Mouse (Mus musculus) heart, embryonic 11.5 days (tissue): ENCODE measurements around the gene Lrmda. TPM values are rescaled to one million over a fixed set of nuclear protein-coding genes. Genes with fewer than 3 reads are reported as not detected.

Source experiments
- ATAC-seq: fragments of 200-750 bp; cut with Nextera tagmentation; replicated peaks from 2 replicates; pipeline ENCODE4 v1.8.0; 2017; ENCODE audit warnings: moderate library complexity; ENCODE audit not compliant: insufficient number of reproducible peaks, low FRiP score, low TSS enrichment
- H3K27ac ChIP-seq: fragments of 300-500 bp; sonication (generic); 2 replicates; pipeline ENCODE4 v1.5.1; 2014; ENCODE audit warnings: mild to moderate bottlenecking, low read depth, low read length
- H3K27me3 ChIP-seq: fragments of 300-500 bp; sonication (generic); 2 replicates; pipeline ENCODE4 v1.6.1; 2014; ENCODE audit warnings: mild to moderate bottlenecking, low read length, mixed read lengths; ENCODE audit not compliant: control insufficient read depth, insufficient read depth
- H3K36me3 ChIP-seq: fragments of 300-500 bp; sonication (generic); 2 replicates; pipeline ENCODE4 v1.6.1; 2014; ENCODE audit warnings: mild to moderate bottlenecking, low read length, moderate library complexity, mixed read lengths; ENCODE audit not compliant: control insufficient read depth, insufficient read depth
- H3K4me1 ChIP-seq: fragments of 300-500 bp; sonication (generic); 2 replicates; pipeline ENCODE4 v1.6.1; 2014; ENCODE audit warnings: low read length; ENCODE audit not compliant: control insufficient read depth, insufficient read depth
- H3K4me2 ChIP-seq: fragments of 300-500 bp; sonication (generic); 2 replicates; pipeline ENCODE4 v1.6.1; 2014; ENCODE audit warnings: mild to moderate bottlenecking, moderate library complexity
- H3K4me3 ChIP-seq: fragments of 300-500 bp; sonication (generic); 2 replicates; pipeline ENCODE4 v1.5.1; 2014; ENCODE audit warnings: low read depth, low read length
- H3K9ac ChIP-seq: fragments of 300-500 bp; sonication (generic); 2 replicates; pipeline ENCODE4 v1.6.1; 2014; ENCODE audit warnings: mild to moderate bottlenecking, low read depth, low read length, moderate library complexity
- H3K9me3 ChIP-seq: fragments of 300-500 bp; sonication (generic); replicated peaks from 2 replicates; pipeline ENCODE4 v1.6.1; 2016; ENCODE audit warnings: low read length; ENCODE audit not compliant: control insufficient read depth
- WGBS: fragments of 180-500 bp; shearing (Covaris S2); extraction: QIAGEN DNeasy Blood & Tissue Kit; methylation state at CpG from one replicate; pipeline ENCODE4 v1.1.7; 2014; ENCODE audit not compliant: insufficient replicate concordance; 5-methylcytosine and 5-hydroxymethylcytosine counted together
- polyA plus RNA-seq: library from polyadenylated mRNA; unstranded; fragments of >200 nt; fragmentation: Nextera tagmentation; extraction: Ambion mirVana; gene quantifications from 2 replicates; pipeline ENCODE4 v1.2.1, GENCODE M21; 2014

Lrmda gene
- polyA plus RNA-seq, 1 experiment from 2014 or later, result 0.70 TPM

GRCm38 (mm10) chr14:22445161-22445821 lies 425.8 kb downstream of the Lrmda start:
- no peak for ATAC-seq
- no peak overlapping the region for H3K4me2 ChIP-seq
- no peak overlapping the region for H3K9ac ChIP-seq
- no peak overlapping the region for H3K4me3 ChIP-seq
- H3K27ac ChIP-seq, result no peak overlapping the region
- H3K27me3 ChIP-seq, result no peaks in the 10 kb centered on the region
- H3K9me3 ChIP-seq, result no peaks in the 10 kb centered on the region
- 64% methylated on average over 5 of the region's 5 CpGs for WGBS
- no peaks in the 10 kb centered on the region for H3K36me3 ChIP-seq
- H3K4me1 ChIP-seq, result peaks cover 13% of the 10 kb centered on the region

- Histone ChIP-seq H3K36me3 (no peaks in the 10 kb centered on the region), H3K4me3 (no peak overlapping the region), H3K27me3 (no peaks in the 10 kb centered on the region), H3K27ac (no peak overlapping the region), H3K4me2 (no peak overlapping the region), H3K4me1 (peaks cover 6% of the 10 kb centered on the region), H3K9ac (no peak overlapping the region), H3K9me3 (no peaks in the 10 kb centered on the region)
- no peak for ATAC-seq
- WGBS, result 63% methylated on average over 2 of the region's 2 CpGs
Measured at GRCm38 (mm10) chr14:22445841-22446570, 426.5 kb downstream of the Lrmda start.

GRCm38 (mm10) chr14:22451603-22452002 lies 432.1 kb downstream of the Lrmda start:
- 84% methylated on average over 4 of the region's 4 CpGs for WGBS

DNA sequence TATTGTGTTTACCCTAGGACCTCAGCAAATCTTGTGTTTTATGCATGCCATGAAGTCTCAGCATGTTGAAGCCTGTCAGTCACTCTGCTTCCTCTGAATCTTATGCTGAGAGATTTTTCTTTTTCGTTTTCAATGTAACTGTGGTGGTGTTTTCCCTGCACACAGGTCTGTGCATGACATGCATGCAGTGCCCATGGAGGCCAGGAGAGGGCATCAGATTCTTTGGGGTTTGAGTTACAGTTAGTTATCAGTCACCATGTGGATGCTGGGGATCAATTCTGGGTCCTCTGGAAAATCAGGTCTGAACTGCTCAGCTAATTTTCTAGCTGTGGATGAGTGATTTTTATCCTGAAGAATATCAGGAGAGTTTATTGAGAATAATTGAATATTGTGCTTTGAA lies 444.8 kb downstream of the Lrmda start:
- no peak overlapping the region for H3K9ac ChIP-seq
- no peaks in the 10 kb centered on the region for H3K27me3 ChIP-seq
- no peak overlapping the region for H3K27ac ChIP-seq
- H3K9me3 ChIP-seq, result no peaks in the 10 kb centered on the region
- WGBS, result 76% methylated on average over 1 of the region's 1 CpGs
- ATAC-seq, result no peak
- no peak overlapping the region for H3K4me3 ChIP-seq
- H3K4me2 ChIP-seq, result no peak overlapping the region
- H3K36me3 ChIP-seq, result no peaks in the 10 kb centered on the region
- H3K4me1 ChIP-seq, result no peaks in the 10 kb centered on the region

More at GRCm38 (mm10) chr14:22451603-22452002, 432.1 kb downstream of the Lrmda start:
- Histone ChIP-seq H3K36me3 (no peaks in the 10 kb centered on the region), H3K4me1 (no peaks in the 10 kb centered on the region), H3K9me3 (no peaks in the 10 kb centered on the region), H3K9ac (no peak overlapping the region), H3K27ac (no peak overlapping the region), H3K4me2 (no peak overlapping the region), H3K27me3 (no peaks in the 10 kb centered on the region), H3K4me3 (no peak overlapping the region)
- ATAC-seq, result no peak

- 78% methylated on average over 4 of the region's 4 CpGs for WGBS
- no peak overlapping the region for H3K9ac ChIP-seq
- ATAC-seq, result no peak
- H3K27ac ChIP-seq, result no peak overlapping the region
- H3K4me3 ChIP-seq, result no peak overlapping the region
- H3K36me3 ChIP-seq, result no peaks in the 10 kb centered on the region
- H3K27me3 ChIP-seq, result no peaks in the 10 kb centered on the region
- no peaks in the 10 kb centered on the region for H3K4me1 ChIP-seq
- H3K4me2 ChIP-seq, result no peak overlapping the region
- H3K9me3 ChIP-seq, result no peaks in the 10 kb centered on the region
Measured at GRCm38 (mm10) chr14:22471041-22471440, 451.5 kb downstream of the Lrmda start.

DNA sequence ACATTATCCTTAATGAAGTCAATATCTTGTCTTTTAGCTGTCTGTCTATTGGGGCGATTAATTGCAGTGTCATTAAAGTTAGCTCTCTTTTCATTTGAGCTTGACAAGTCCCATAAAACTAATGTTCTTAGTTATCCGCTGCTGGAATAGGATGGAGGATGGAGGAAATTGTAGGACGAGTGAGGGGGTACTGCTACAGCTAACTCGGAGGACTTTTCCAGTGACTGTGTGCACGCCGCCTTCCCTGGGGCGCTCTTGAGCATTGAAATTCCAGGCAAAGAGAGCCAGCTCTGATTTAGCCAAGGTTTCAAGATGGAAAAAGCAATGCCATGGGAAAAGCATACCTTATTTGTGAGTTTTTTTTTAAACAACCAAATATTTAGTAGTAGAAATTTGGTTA lies 453.9 kb downstream of the Lrmda start:
- ATAC-seq, result no peak
- H3K4me1 ChIP-seq, result no peaks in the 10 kb centered on the region
- H3K36me3 ChIP-seq, result no peaks in the 10 kb centered on the region
- no peak overlapping the region for H3K4me3 ChIP-seq
- WGBS, result 69% methylated on average over 7 of the region's 7 CpGs
- H3K9ac ChIP-seq, result no peak overlapping the region
- H3K4me2 ChIP-seq, result no peak overlapping the region
- H3K9me3 ChIP-seq, result no peaks in the 10 kb centered on the region
- no peak overlapping the region for H3K27ac ChIP-seq
- H3K27me3 ChIP-seq, result no peaks in the 10 kb centered on the region

GRCm38 (mm10) chr14:22473991-22474390 lies 454.5 kb downstream of the Lrmda start:
- Histone ChIP-seq H3K4me3 (no peak overlapping the region), H3K27me3 (no peaks in the 10 kb centered on the region), H3K4me1 (no peaks in the 10 kb centered on the region), H3K36me3 (no peaks in the 10 kb centered on the region), H3K9ac (no peak overlapping the region), H3K4me2 (no peak overlapping the region), H3K27ac (no peak overlapping the region), H3K9me3 (no peaks in the 10 kb centered on the region)
- ATAC-seq, result no peak
- 67% methylated on average over 6 of the region's 6 CpGs for WGBS

DNA sequence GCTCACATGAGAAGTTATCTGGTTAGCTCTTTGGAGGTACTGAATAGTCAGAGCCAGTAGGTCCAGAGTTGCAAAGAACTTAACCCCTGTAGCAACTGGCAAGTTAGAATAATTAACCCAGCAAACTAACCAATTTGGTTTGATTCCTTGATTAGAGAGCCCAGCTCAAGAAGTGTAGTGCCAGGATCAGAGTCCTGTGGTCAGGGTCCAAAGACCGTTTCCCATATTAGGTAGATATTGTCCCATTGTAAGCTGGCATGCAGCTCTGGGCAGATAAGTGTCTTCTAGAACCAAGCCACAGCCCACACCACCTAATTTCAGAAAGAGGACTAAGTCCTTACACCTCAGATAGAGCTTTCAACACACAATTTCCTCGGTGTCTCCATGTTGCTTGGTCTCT lies 473.8 kb downstream of the Lrmda start:
- ATAC-seq, result no peak
- WGBS, result 83% methylated on average over 2 of the region's 2 CpGs
- no peak overlapping the region for H3K4me3 ChIP-seq

DNA sequence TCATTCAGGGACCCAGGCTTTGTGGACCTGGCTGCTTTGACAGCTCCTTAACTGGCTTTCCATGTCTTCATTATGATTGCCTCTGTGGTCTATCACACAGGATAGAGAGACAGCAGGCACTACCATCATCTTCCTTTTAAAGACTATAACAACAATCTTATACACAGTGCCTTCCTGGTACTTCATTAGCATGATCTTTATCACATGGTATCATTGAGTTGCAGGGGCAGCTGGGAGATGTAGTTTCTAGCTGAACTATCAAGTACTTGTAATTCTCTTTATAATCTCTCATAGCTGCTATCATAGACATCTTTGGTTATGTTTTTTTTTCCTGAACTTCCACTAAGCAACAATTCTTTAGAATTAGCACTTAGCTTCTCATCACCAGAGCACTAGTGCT lies 474.8 kb downstream of the Lrmda start:
- H3K27ac ChIP-seq, result no peak overlapping the region
- no peak for ATAC-seq
- H3K9me3 ChIP-seq, result no peaks in the 10 kb centered on the region
- H3K9ac ChIP-seq, result no peak overlapping the region
- H3K36me3 ChIP-seq, result no peaks in the 10 kb centered on the region
- H3K4me2 ChIP-seq, result no peak overlapping the region
- no peaks in the 10 kb centered on the region for H3K27me3 ChIP-seq
- H3K4me3 ChIP-seq, result no peak overlapping the region
- H3K4me1 ChIP-seq, result no peaks in the 10 kb centered on the region

More for the DNA sequence above, 473.8 kb downstream of the Lrmda start:
- H3K4me2 ChIP-seq, result no peak overlapping the region
- no peak overlapping the region for H3K9ac ChIP-seq
- no peaks in the 10 kb centered on the region for H3K9me3 ChIP-seq
- no peak overlapping the region for H3K27ac ChIP-seq
- no peaks in the 10 kb centered on the region for H3K36me3 ChIP-seq
- H3K27me3 ChIP-seq, result no peaks in the 10 kb centered on the region
- H3K4me1 ChIP-seq, result no peaks in the 10 kb centered on the region
